Mouse (Mus musculus) embryonic fibroblast, embryonic 13.5 days (primary cell): ENCODE measurements around the gene Ncf4.

Experiments
- CTCF ChIP-seq: IDR thresholded peaks from 2 replicates; pipeline ENCODE4 v1.5.1; 2011; ENCODE audit warnings: mild to moderate bottlenecking, control low read depth, low read length, moderate library complexity, borderline replicate concordance; ENCODE audit not compliant: insufficient read depth
- POLR2A ChIP-seq: IDR thresholded peaks from 2 replicates; pipeline ENCODE4 v1.6.1; 2011; ENCODE audit warnings: low read depth, mild to moderate bottlenecking, control low read depth, low read length, moderate library complexity

- TF ChIP-seq CTCF (no peak), POLR2A (no peak)
Observed at GRCm38 (mm10) chr15:78287941-78288340, 43.3 kb downstream of the Ncf4 start.
